8 mouse cellular contexts compared by ENCODE assay signal in genomic region chr3:85707421-85707820, GRCm38 (mm10).
DNase-seq lines count a peak whose midpoint lies in the region; ATAC-seq and TF ChIP-seq lines count a peak whose summit lies in the region.

No protein-coding gene starts in this region.

- no peak overlapping the region for H3K9ac ChIP-seq in forebrain, embryonic 13.5 days
- no peak overlapping the region for H3K9ac ChIP-seq in forebrain, embryonic 12.5 days
- H3K9ac ChIP-seq in hindbrain, postnatal 0 days (replicated peaks; ENCODE audit: low read length), result no peak overlapping the region

- no peak overlapping the region for H3K4me2 ChIP-seq in forebrain, embryonic 13.5 days
- no peak overlapping the region for H3K4me2 ChIP-seq in forebrain, embryonic 12.5 days
- no peak overlapping the region for H3K4me2 ChIP-seq in hindbrain, postnatal 0 days (ENCODE audit: low read depth, low read length)

- ATAC-seq in forebrain, embryonic 13.5 days, result peak; percentile 36; the same call in 1 of the 2 replicates
- no peak; the same call in 1 of the 2 replicates for ATAC-seq in forebrain, embryonic 12.5 days (ENCODE audit: low FRiP score)
- no peak for ATAC-seq in hindbrain, postnatal 0 days

- peak; percentile 5 for DNase-seq in thymus, adult 2 months
- DNase-seq in thymus, adult 18-20 months, result no peak
- peak; percentile 64 to 69 for DNase-seq in cerebellum, postnatal 14 days
- DNase-seq in hindbrain, postnatal 0 days (ENCODE audit: low spot score), result peak; percentile 68
- DNase-seq in lung, adult 18-20 months, result peak; percentile 14 to 32

- H3K27ac ChIP-seq in forebrain, embryonic 13.5 days, result no peak overlapping the region
- H3K27ac ChIP-seq in forebrain, embryonic 12.5 days, result no peak overlapping the region
- no peak overlapping the region for H3K27ac ChIP-seq in thymus, adult 2 months (ENCODE audit: control insufficient read depth, insufficient read depth, low read length)
- no peak overlapping the region for H3K27ac ChIP-seq in hindbrain, postnatal 0 days
- H3K27ac ChIP-seq in small intestine, adult 2 months (ENCODE audit: insufficient read depth, low read depth, low read length), result no peak overlapping the region

- no peak for TF ChIP-seq POLR2A in thymus, adult 2 months (IDR thresholded peaks at IDR 0.05; ENCODE audit: control insufficient read depth, extremely low read depth, insufficient read depth, low read length, poor library complexity)
- TF ChIP-seq POLR2A in small intestine, adult 2 months (IDR thresholded peaks at IDR 0.05; ENCODE audit: low read depth, low read length), result no peak

- H3K4me1 ChIP-seq in forebrain, embryonic 13.5 days, result no peaks in the 10 kb centered on the region
- no peaks in the 10 kb centered on the region; the same call in 1 of the 2 replicates for H3K4me1 ChIP-seq in forebrain, embryonic 12.5 days
- no peaks in the 10 kb centered on the region for H3K4me1 ChIP-seq in thymus, adult 2 months (replicated peaks; ENCODE audit: control insufficient read depth, insufficient read depth, low read length)
- no peaks in the 10 kb centered on the region for H3K4me1 ChIP-seq in hindbrain, postnatal 0 days (ENCODE audit: insufficient read depth, low read length)
- H3K4me1 ChIP-seq in small intestine, adult 2 months (ENCODE audit: control insufficient read depth, insufficient read depth, insufficient read length, low read length), result no peaks in the 10 kb centered on the region

- no peaks in the 10 kb centered on the region for H3K27me3 ChIP-seq in forebrain, embryonic 13.5 days
- no peaks in the 10 kb centered on the region for H3K27me3 ChIP-seq in forebrain, embryonic 12.5 days
- no peaks in the 10 kb centered on the region for H3K27me3 ChIP-seq in thymus, adult 2 months (ENCODE audit: control insufficient read depth, insufficient read depth, low read length)
- H3K27me3 ChIP-seq in hindbrain, postnatal 0 days (ENCODE audit: insufficient read depth, low read length), result no peaks in the 10 kb centered on the region
- no peaks in the 10 kb centered on the region for H3K27me3 ChIP-seq in small intestine, adult 2 months (ENCODE audit: control insufficient read depth, insufficient read depth, low read length)

- 45% methylated on average over 7 of the region's 7 CpGs for WGBS in forebrain, embryonic 13.5 days
- WGBS in forebrain, embryonic 12.5 days, result 42% methylated on average over 7 of the region's 7 CpGs
- WGBS in thymus, adult 2 months, result 37% methylated on average over 7 of the region's 7 CpGs
- 37% methylated on average over 7 of the region's 7 CpGs for WGBS in hindbrain, postnatal 0 days
- WGBS in small intestine, adult 2 months, result 35% methylated on average over 7 of the region's 7 CpGs

- TF ChIP-seq CTCF in thymus, adult 2 months (IDR thresholded peaks at IDR 0.05; ENCODE audit: borderline replicate concordance, control insufficient read depth, extremely low read depth, insufficient read depth, low read length, poor library complexity), result no peak
- peak; percentile 72 for TF ChIP-seq CTCF in hindbrain, postnatal 0 days (IDR thresholded peaks at IDR 0.05; ENCODE audit: low read depth)
- peak; percentile 80; the same call in 1 of the 2 replicates for TF ChIP-seq CTCF in small intestine, adult 2 months (IDR thresholded peaks at IDR 0.05; ENCODE audit: extremely low read depth, insufficient read length, insufficient replicate concordance, low read depth, low read length)

- H3K36me3 ChIP-seq in forebrain, embryonic 13.5 days (ENCODE audit: poor library complexity, severe bottlenecking), result no peaks in the 10 kb centered on the region
- no peaks in the 10 kb centered on the region for H3K36me3 ChIP-seq in forebrain, embryonic 12.5 days (replicated peaks)
- H3K36me3 ChIP-seq in thymus, adult 2 months (ENCODE audit: control insufficient read depth, insufficient read depth, low read length), result no peaks in the 10 kb centered on the region
- no peaks in the 10 kb centered on the region for H3K36me3 ChIP-seq in hindbrain, postnatal 0 days (ENCODE audit: insufficient read depth, low read length)
- H3K36me3 ChIP-seq in small intestine, adult 2 months (ENCODE audit: control insufficient read depth, insufficient read depth, low read length), result no peaks in the 10 kb centered on the region

- no peaks in the 10 kb centered on the region for H3K9me3 ChIP-seq in forebrain, embryonic 13.5 days (replicated peaks)
- H3K9me3 ChIP-seq in forebrain, embryonic 12.5 days, result no peaks in the 10 kb centered on the region
- no peaks in the 10 kb centered on the region for H3K9me3 ChIP-seq in hindbrain, postnatal 0 days (ENCODE audit: low read length)

- H3K4me3 ChIP-seq in forebrain, embryonic 13.5 days, result no peak overlapping the region
- H3K4me3 ChIP-seq in forebrain, embryonic 12.5 days (replicated peaks), result no peak overlapping the region
- no peak overlapping the region for H3K4me3 ChIP-seq in thymus, adult 2 months (ENCODE audit: control insufficient read depth, insufficient read depth, low read length)
- no peak overlapping the region for H3K4me3 ChIP-seq in hindbrain, postnatal 0 days (ENCODE audit: low read length)
- no peak overlapping the region for H3K4me3 ChIP-seq in small intestine, adult 2 months (ENCODE audit: low read depth, low read length)

Comparison
In these comparisons a context has a peak if more than half of its experiments do, and no peak if none do; other contexts are left out.
1. DNase-seq: peak in thymus, adult 2 months (single experiment), cerebellum, postnatal 14 days (2 of 2), hindbrain, postnatal 0 days (single experiment) and lung, adult 18-20 months (2 of 2); none in thymus, adult 18-20 months (0 of 2).